Mouse (Mus musculus): ENCODE data around the gene Atp2c1.

- TF ChIP-seq POLR2A (IDR thresholded peaks at IDR 0.05; ENCODE audit: low read depth, low read length), result no peak
- TF ChIP-seq CTCF (IDR thresholded peaks at IDR 0.05; ENCODE audit: extremely low read depth, insufficient read depth, insufficient read length, insufficient replicate concordance), result no peak
Observed at GRCm38 (mm10) chr9:105459032-105459431, 68.1 kb downstream of the Atp2c1 start.
